Mouse (Mus musculus) forebrain, postnatal 0 days (tissue): ENCODE results near the gene Slc6a16. TPM values are rescaled to one million over a fixed set of nuclear protein-coding genes. Genes with fewer than 3 reads are reported as not detected.

Experiments used
- ATAC-seq: fragments of 200-750 bp; cut with Nextera tagmentation; 2 replicates; pipeline ENCODE4 v1.8.0; 2017; ENCODE audit warnings: mild to moderate bottlenecking, moderate library complexity
- DNase-seq: peaks from one replicate; pipeline ENCODE4 v3.0.0-alpha.2; 2015
- H3K27ac ChIP-seq: fragments of 300-500 bp; sonication (generic); 2 replicates; pipeline ENCODE4 v1.5.1; 2014; ENCODE audit warnings: low read depth, mild to moderate bottlenecking, antibody characterized with exemption, low read length, moderate library complexity, mixed read lengths
- H3K27me3 ChIP-seq: fragments of 300-500 bp; sonication (generic); 2 replicates; pipeline ENCODE4 v1.6.1; 2014; ENCODE audit warnings: mild to moderate bottlenecking, low read length, mixed read lengths; ENCODE audit not compliant: insufficient read depth
- H3K36me3 ChIP-seq: fragments of 300-500 bp; sonication (generic); 2 replicates; pipeline ENCODE4 v1.6.1; 2014; ENCODE audit warnings: mild to moderate bottlenecking, moderate library complexity; ENCODE audit not compliant: insufficient read depth
- H3K4me1 ChIP-seq: fragments of 300-500 bp; sonication (generic); 2 replicates; pipeline ENCODE4 v1.6.1; 2014; ENCODE audit warnings: antibody characterized with exemption; ENCODE audit not compliant: insufficient read depth
- H3K4me2 ChIP-seq: fragments of 300-500 bp; sonication (generic); 2 replicates; pipeline ENCODE4 v1.6.1; 2014; ENCODE audit warnings: low read depth, mild to moderate bottlenecking, moderate library complexity
- H3K4me3 ChIP-seq: fragments of 300-500 bp; sonication (generic); 2 replicates; pipeline ENCODE4 v1.5.1; 2014; ENCODE audit warnings: low read depth, low read length, mixed read lengths
- H3K9ac ChIP-seq: fragments of 300-500 bp; sonication (generic); 2 replicates; pipeline ENCODE4 v1.6.1; 2014; ENCODE audit warnings: mild to moderate bottlenecking
- H3K9me3 ChIP-seq: fragments of 300-500 bp; sonication (generic); 2 replicates; pipeline ENCODE4 v1.6.1; 2016; ENCODE audit warnings: low read length
- CTCF ChIP-seq: sonication (generic); IDR thresholded peaks from 2 replicates; pipeline ENCODE4 v1.5.1; 2016; ENCODE audit warnings: antibody characterized with exemption, control low read depth, low read depth
- WGBS: fragments of 180-500 bp; shearing (Covaris S2); extraction: QIAGEN DNeasy Blood & Tissue Kit; methylation state at CpG from one replicate; pipeline ENCODE4 v1.1.7; 2014; 5-methylcytosine and 5-hydroxymethylcytosine counted together
- polyA plus RNA-seq: library from polyadenylated mRNA; unstranded; fragments of >200 nt; fragmentation: Nextera tagmentation; extraction: Ambion mirVana; gene quantifications from 2 replicates; pipeline ENCODE4 v1.2.1, GENCODE M21; 2015
- total RNA-seq: library from RNA; depleted of rRNA; stranded (reverse); fragments of >200 nt; gene quantifications from 2 replicates; pipeline ENCODE4 v1.2.3, GENCODE M21; 2014; rRNA removed

Gene Slc6a16
- total and polyA plus RNA-seq, 2 experiments from 2014 or later: 0.24 to 1.7 TPM

- H3K9ac ChIP-seq: no peak overlapping the region
- peaks cover 9% of the 10 kb centered on the region for H3K36me3 ChIP-seq
- 75% methylated on average over 8 of the region's 8 CpGs for WGBS
- H3K4me3 ChIP-seq: no peak overlapping the region
- no peak overlapping the region for H3K27ac ChIP-seq
- no peaks in the 10 kb centered on the region for H3K9me3 ChIP-seq
- no peak for ATAC-seq
- no peaks in the 10 kb centered on the region for H3K4me1 ChIP-seq
- H3K4me2 ChIP-seq: no peak overlapping the region
- no peaks in the 10 kb centered on the region for H3K27me3 ChIP-seq
- TF ChIP-seq CTCF: no peak
- no peak for DNase-seq
These were observed 71.1 kb downstream of the Slc6a16 start for GRCm38 (mm10) chr7:45312023-45312422.

- 23% methylated on average over 10 of the region's 10 CpGs for WGBS
- Histone ChIP-seq H3K36me3 (peaks cover 11% of the 10 kb centered on the region), H3K27me3 (no peaks in the 10 kb centered on the region), H3K9me3 (no peaks in the 10 kb centered on the region), H3K4me3 (no peak overlapping the region), H3K9ac (no peak overlapping the region), H3K4me2 (no peak overlapping the region), H3K4me1 (no peaks in the 10 kb centered on the region), H3K27ac (no peak overlapping the region)
- TF ChIP-seq CTCF: no peak
- DNase-seq: no peak
- ATAC-seq: no peak
These were observed 72.0 kb downstream of the Slc6a16 start for GRCm38 (mm10) chr7:45312686-45313453.

- ATAC-seq (no peak), DNase-seq (no peak)
- Histone ChIP-seq H3K4me1 (no peaks in the 10 kb centered on the region), H3K27me3 (no peaks in the 10 kb centered on the region), H3K4me2 (no peak overlapping the region), H3K9ac (no peak overlapping the region), H3K36me3 (peaks cover 11% of the 10 kb centered on the region), H3K27ac (no peak overlapping the region), H3K9me3 (no peaks in the 10 kb centered on the region), H3K4me3 (no peak overlapping the region)
- TF ChIP-seq CTCF: no peak
- 38% methylated on average over 9 of the region's 9 CpGs for WGBS
These were observed 72.6 kb downstream of the Slc6a16 start for GRCm38 (mm10) chr7:45313495-45313894.

- 82% methylated on average over 10 of the region's 10 CpGs for WGBS
- TF ChIP-seq CTCF: no peak
- no peak overlapping the region for H3K4me3 ChIP-seq
- H3K27me3 ChIP-seq: no peaks in the 10 kb centered on the region
- ATAC-seq (no peak), DNase-seq (no peak)
- no peak overlapping the region for H3K27ac ChIP-seq
- no peaks in the 10 kb centered on the region for H3K9me3 ChIP-seq
- H3K4me2 ChIP-seq: no peak overlapping the region
- no peak overlapping the region for H3K9ac ChIP-seq
- H3K4me1 ChIP-seq: no peaks in the 10 kb centered on the region
- peaks cover 11% of the 10 kb centered on the region for H3K36me3 ChIP-seq
These were observed 74.4 kb downstream of the Slc6a16 start for GRCm38 (mm10) chr7:45315182-45315701.

GRCm38 (mm10) chr7:45316536-45316935 lies 75.7 kb downstream of the Slc6a16 start:
- Histone ChIP-seq H3K27me3 (no peaks in the 10 kb centered on the region), H3K9me3 (no peaks in the 10 kb centered on the region), H3K9ac (no peak overlapping the region), H3K4me1 (no peaks in the 10 kb centered on the region), H3K27ac (no peak overlapping the region), H3K4me3 (no peak overlapping the region), H3K4me2 (no peak overlapping the region), H3K36me3 (peaks cover 11% of the 10 kb centered on the region)
- TF ChIP-seq CTCF: no peak
- no peak for ATAC-seq
- DNase-seq: no peak
- 91% methylated on average over 14 of the region's 14 CpGs for WGBS

- no peaks in the 10 kb centered on the region for H3K9me3 ChIP-seq
- H3K4me1 ChIP-seq: no peaks in the 10 kb centered on the region
- peaks cover 10% of the 10 kb centered on the region for H3K36me3 ChIP-seq
- 90% methylated on average over 4 of the region's 4 CpGs for WGBS
- no peak for ATAC-seq
- H3K9ac ChIP-seq: no peak overlapping the region
- DNase-seq: no peak
- no peak overlapping the region for H3K4me3 ChIP-seq
- TF ChIP-seq CTCF: no peak
- no peak overlapping the region for H3K4me2 ChIP-seq
- no peaks in the 10 kb centered on the region for H3K27me3 ChIP-seq
- H3K27ac ChIP-seq: no peak overlapping the region
These were observed 81.4 kb downstream of the Slc6a16 start for GRCm38 (mm10) chr7:45322245-45322644.

Other genes starting within 250 kb of the Slc6a16 start
Only the 30 nearest of the 38 such genes appear.
- gene Prr12, start 188.2 kb upstream of the Slc6a16 start, total RNA-seq: 12.6 and 14.0 TPM in 2 replicates
- 4.9 and 8.2 TPM in 2 replicates for gene Prr12, start 188.2 kb upstream of the Slc6a16 start, polyA plus RNA-seq
- gene Nosip, start 178.7 kb upstream of the Slc6a16 start, total RNA-seq: 75.2 and 76.4 TPM in 2 replicates
- gene Nosip, start 178.7 kb upstream of the Slc6a16 start, polyA plus RNA-seq: 74.3 and 75.2 TPM in 2 replicates
- gene Prrg2, start 178.4 kb upstream of the Slc6a16 start, total RNA-seq: 6.3 and 15.9 TPM in 2 replicates
- gene Prrg2, start 178.4 kb upstream of the Slc6a16 start, polyA plus RNA-seq: 14.9 and 15.1 TPM in 2 replicates
- gene Rcn3, start 148.9 kb upstream of the Slc6a16 start, total RNA-seq: 29.7 and 43.8 TPM in 2 replicates
- 32.6 and 36.4 TPM in 2 replicates for gene Rcn3, start 148.9 kb upstream of the Slc6a16 start, polyA plus RNA-seq
- gene Fcgrt, start 137.2 kb upstream of the Slc6a16 start, total RNA-seq: 24.9 and 29.4 TPM in 2 replicates
- 35.1 and 44.7 TPM in 2 replicates for gene Fcgrt, start 137.2 kb upstream of the Slc6a16 start, polyA plus RNA-seq
- gene Rps11, start 116.6 kb upstream of the Slc6a16 start, total RNA-seq: 974 and 1,229 TPM in 2 replicates
- 814 and 982 TPM in 2 replicates for gene Rps11, start 116.6 kb upstream of the Slc6a16 start, polyA plus RNA-seq
- 2,018 and 2,903 TPM in 2 replicates for gene Rpl13a, start 112.3 kb upstream of the Slc6a16 start, total RNA-seq
- gene Rpl13a, start 112.3 kb upstream of the Slc6a16 start, polyA plus RNA-seq: 852 and 1,121 TPM in 2 replicates
- gene Gm45713, start 104.9 kb upstream of the Slc6a16 start, total RNA-seq: not detected in 2 replicates
- gene Gm45713, start 104.9 kb upstream of the Slc6a16 start, polyA plus RNA-seq: 0.36 TPM in 1 of 2 replicates, not detected in the other
- 2.3 and 3.1 TPM in 2 replicates for gene Flt3l, start 104.7 kb upstream of the Slc6a16 start, total RNA-seq
- 1.9 and 6.8 TPM in 2 replicates for gene Flt3l, start 104.7 kb upstream of the Slc6a16 start, polyA plus RNA-seq
- gene Pih1d1, start 86.8 kb upstream of the Slc6a16 start, total RNA-seq: 112 and 117 TPM in 2 replicates
- 74.3 and 80.4 TPM in 2 replicates for gene Pih1d1, start 86.8 kb upstream of the Slc6a16 start, polyA plus RNA-seq
- gene Aldh16a1, start 86.5 kb upstream of the Slc6a16 start, total RNA-seq: 10.2 and 14.2 TPM in 2 replicates
- 13.3 TPM in 2 replicates for gene Aldh16a1, start 86.5 kb upstream of the Slc6a16 start, polyA plus RNA-seq
- 71.4 and 87.5 TPM in 2 replicates for gene Slc17a7, start 77.1 kb upstream of the Slc6a16 start, total RNA-seq
- 47.6 and 50.3 TPM in 2 replicates for gene Slc17a7, start 77.1 kb upstream of the Slc6a16 start, polyA plus RNA-seq
- gene Gfy, start 61.5 kb upstream of the Slc6a16 start, total RNA-seq: not detected in 2 replicates
- gene Gfy, start 61.5 kb upstream of the Slc6a16 start, polyA plus RNA-seq: 0.21 TPM in 1 of 2 replicates, not detected in the other
- not detected in 2 replicates for gene Pth2, start 60.1 kb upstream of the Slc6a16 start, total RNA-seq
- 0.34 and 0.48 TPM in 2 replicates for gene Pth2, start 60.1 kb upstream of the Slc6a16 start, polyA plus RNA-seq
- 0.14 and 0.46 TPM in 2 replicates for gene Ccdc155, start 36.2 kb upstream of the Slc6a16 start, total RNA-seq
- 0.35 and 0.97 TPM in 2 replicates for gene Ccdc155, start 36.2 kb upstream of the Slc6a16 start, polyA plus RNA-seq
- 8.4 and 9.1 TPM in 2 replicates for gene Dkkl1, start 28.9 kb upstream of the Slc6a16 start, total RNA-seq
- gene Dkkl1, start 28.9 kb upstream of the Slc6a16 start, polyA plus RNA-seq: 8.9 and 12.1 TPM in 2 replicates
- 30.6 and 40.6 TPM in 2 replicates for gene Tead2, start 25.3 kb upstream of the Slc6a16 start, total RNA-seq
- gene Tead2, start 25.3 kb upstream of the Slc6a16 start, polyA plus RNA-seq: 18.4 and 22.5 TPM in 2 replicates
- gene Cd37, start 2.0 kb upstream of the Slc6a16 start, total RNA-seq: 0.46 and 0.62 TPM in 2 replicates
- gene Cd37, start 2.0 kb upstream of the Slc6a16 start, polyA plus RNA-seq: 2.0 and 2.5 TPM in 2 replicates
- not detected in 2 replicates for gene Slc6a21, start 36.4 kb downstream of the Slc6a16 start, total RNA-seq
- not detected in 2 replicates for gene Slc6a21, start 36.4 kb downstream of the Slc6a16 start, polyA plus RNA-seq
- 17.1 and 17.5 TPM in 2 replicates for gene Trpm4, start 92.7 kb downstream of the Slc6a16 start, total RNA-seq
- 8.9 and 9.4 TPM in 2 replicates for gene Trpm4, start 92.7 kb downstream of the Slc6a16 start, polyA plus RNA-seq
- 0.46 and 0.52 TPM in 2 replicates for gene Hrc, start 94.2 kb downstream of the Slc6a16 start, total RNA-seq
- not detected in 2 replicates for gene Hrc, start 94.2 kb downstream of the Slc6a16 start, polyA plus RNA-seq
- gene Ppfia3, start 125.9 kb downstream of the Slc6a16 start, total RNA-seq: 76.5 and 81.0 TPM in 2 replicates
- gene Ppfia3, start 125.9 kb downstream of the Slc6a16 start, polyA plus RNA-seq: 21.7 and 26.0 TPM in 2 replicates
- gene Lin7b, start 129.5 kb downstream of the Slc6a16 start, total RNA-seq: 32.2 and 47.3 TPM in 2 replicates
- gene Lin7b, start 129.5 kb downstream of the Slc6a16 start, polyA plus RNA-seq: 36.8 and 39.8 TPM in 2 replicates
- 247 and 310 TPM in 2 replicates for gene Snrnp70, start 154.7 kb downstream of the Slc6a16 start, total RNA-seq
- 116 and 124 TPM in 2 replicates for gene Snrnp70, start 154.7 kb downstream of the Slc6a16 start, polyA plus RNA-seq
- 0.14 TPM in 1 of 2 replicates, not detected in the other for gene Kcna7, start 164.6 kb downstream of the Slc6a16 start, total RNA-seq
- not detected in 2 replicates for gene Kcna7, start 164.6 kb downstream of the Slc6a16 start, polyA plus RNA-seq
- gene Ntf5, start 172.6 kb downstream of the Slc6a16 start, total RNA-seq: 0.24 TPM in 1 of 2 replicates, not detected in the other
- gene Ntf5, start 172.6 kb downstream of the Slc6a16 start, polyA plus RNA-seq: 0.07 and 0.11 TPM in 2 replicates
- gene Lhb, start 179.7 kb downstream of the Slc6a16 start, total RNA-seq: 0.43 TPM in 1 of 2 replicates, not detected in the other
- 0.36 and 1.0 TPM in 2 replicates for gene Lhb, start 179.7 kb downstream of the Slc6a16 start, polyA plus RNA-seq
- 9.8 and 11.4 TPM in 2 replicates for gene Gys1, start 193.8 kb downstream of the Slc6a16 start, total RNA-seq
- 8.6 and 12.3 TPM in 2 replicates for gene Gys1, start 193.8 kb downstream of the Slc6a16 start, polyA plus RNA-seq
- 123 and 149 TPM in 2 replicates for gene Ruvbl2, start 197.0 kb downstream of the Slc6a16 start, total RNA-seq
- gene Ruvbl2, start 197.0 kb downstream of the Slc6a16 start, polyA plus RNA-seq: 98.3 and 104 TPM in 2 replicates
- gene Ftl1, start 218.8 kb downstream of the Slc6a16 start, total RNA-seq: 2,541 and 3,015 TPM in 2 replicates
- gene Ftl1, start 218.8 kb downstream of the Slc6a16 start, polyA plus RNA-seq: 5,542 and 6,210 TPM in 2 replicates